Mouse (Mus musculus) inflammation-experienced regulatory T-cells, adult 6 months (primary cell): ENCODE results near the gene Casp3. TPM values are rescaled to one million over a fixed set of nuclear protein-coding genes. Genes with fewer than 3 reads are reported as not detected.
"Not testable (repeated sequence)": the region's sequence is repeated elsewhere in the genome, so short reads cannot be mapped to it uniquely, and the experiment has no call there.

Source experiments
- ATAC-seq: one replicate; pipeline ENCODE4 v1.8.0; 2017
- polyA plus RNA-seq, 3 experiments: library from polyadenylated mRNA; unstranded; fragments of 100-300 nt; shearing (Covaris generic); gene quantifications; one replicate each; pipeline ENCODE4 v1.2.1; 2017

The Casp3 gene
- 100 to 1,000 TPM in 1 of 3 experiments, 10 to 100 TPM in 2; 46.2 to 129 (median 63.6) TPM for polyA plus RNA-seq

- peak; percentile 85 for ATAC-seq
These were observed at the start of gene Casp3, which contains the start of gene Primpol for GRCm38 (mm10) chr8:46616879-46617689. TSS of gene Casp3 (plus strand) at chr8:46617291. TSS of gene Primpol (minus strand) at chr8:46617212.

GRCm38 (mm10) chr8:46567946-46568345, 49.1 kb upstream of the Casp3 start:
- no peak for ATAC-seq

- no peak for ATAC-seq
These were observed 48.1 kb upstream of the Casp3 start for GRCm38 (mm10) chr8:46568942-46569341.

- ATAC-seq = no peak
These were observed 47.2 kb upstream of the Casp3 start for GRCm38 (mm10) chr8:46569659-46570441.

- no peak for ATAC-seq
These were observed 46.4 kb upstream of the Casp3 start for GRCm38 (mm10) chr8:46570673-46571072.

- ATAC-seq = no peak
These were observed 43.6 kb upstream of the Casp3 start for GRCm38 (mm10) chr8:46573446-46573845.

- ATAC-seq = no peak
These were observed 43.1 kb upstream of the Casp3 start for GRCm38 (mm10) chr8:46573964-46574363.

- no peak for ATAC-seq
These were observed 38.3 kb upstream of the Casp3 start for GRCm38 (mm10) chr8:46578794-46579193.

GRCm38 (mm10) chr8:46584328-46584727, 32.8 kb upstream of the Casp3 start:
- not testable (repeated sequence) for ATAC-seq

GRCm38 (mm10) chr8:46585576-46585975, 31.5 kb upstream of the Casp3 start:
- no peak for ATAC-seq

- ATAC-seq = no peak
These were observed 29.2 kb upstream of the Casp3 start for GRCm38 (mm10) chr8:46587911-46588310.

GRCm38 (mm10) chr8:46588663-46589062, 28.4 kb upstream of the Casp3 start:
- ATAC-seq = no peak

- no peak for ATAC-seq
These were observed 24.0 kb upstream of the Casp3 start for GRCm38 (mm10) chr8:46593067-46593466.

GRCm38 (mm10) chr8:46593772-46594171, 23.3 kb upstream of the Casp3 start:
- no peak for ATAC-seq

- ATAC-seq = no peak
These were observed 21.5 kb upstream of the Casp3 start for GRCm38 (mm10) chr8:46595593-46595992.

- ATAC-seq = no peak
These were observed 20.6 kb upstream of the Casp3 start for GRCm38 (mm10) chr8:46596530-46596929.

GRCm38 (mm10) chr8:46597411-46597810, 19.7 kb upstream of the Casp3 start:
- ATAC-seq = no peak

GRCm38 (mm10) chr8:46598114-46598513, 19.0 kb upstream of the Casp3 start:
- no peak for ATAC-seq

GRCm38 (mm10) chr8:46598753-46599152, 18.3 kb upstream of the Casp3 start:
- ATAC-seq = no peak

- no peak for ATAC-seq
These were observed 17.7 kb upstream of the Casp3 start for GRCm38 (mm10) chr8:46599314-46599904.

GRCm38 (mm10) chr8:46600959-46601707, 16.0 kb upstream of the Casp3 start:
- no peak for ATAC-seq

GRCm38 (mm10) chr8:46603587-46603986, 13.5 kb upstream of the Casp3 start:
- no peak for ATAC-seq
